Mouse (Mus musculus) cortical plate, adult 2 months (tissue): ENCODE measurements around the gene Mcm8.

Source experiments
- CTCF ChIP-seq: fragments of 200-500 bp; IDR thresholded peaks from 2 replicates; pipeline ENCODE4 v1.5.1; 2011; ENCODE audit warnings: mild to moderate bottlenecking, control low read depth, low read length; ENCODE audit not compliant: insufficient read depth; ENCODE audit errors: extremely low read depth
- POLR2A ChIP-seq: fragments of 200-500 bp; IDR thresholded peaks from 2 replicates; pipeline ENCODE4 v1.6.1; 2011; ENCODE audit warnings: mild to moderate bottlenecking, low read length, control low read depth; ENCODE audit not compliant: insufficient read depth; ENCODE audit errors: extremely low read depth

- TF ChIP-seq POLR2A (no peak), CTCF (no peak)
Measured at GRCm38 (mm10) chr2:132856333-132856732, 40.4 kb downstream of the Mcm8 start.
